Mouse (Mus musculus): ENCODE data around the gene Olfr347.

Olfr347 gene

DNA sequence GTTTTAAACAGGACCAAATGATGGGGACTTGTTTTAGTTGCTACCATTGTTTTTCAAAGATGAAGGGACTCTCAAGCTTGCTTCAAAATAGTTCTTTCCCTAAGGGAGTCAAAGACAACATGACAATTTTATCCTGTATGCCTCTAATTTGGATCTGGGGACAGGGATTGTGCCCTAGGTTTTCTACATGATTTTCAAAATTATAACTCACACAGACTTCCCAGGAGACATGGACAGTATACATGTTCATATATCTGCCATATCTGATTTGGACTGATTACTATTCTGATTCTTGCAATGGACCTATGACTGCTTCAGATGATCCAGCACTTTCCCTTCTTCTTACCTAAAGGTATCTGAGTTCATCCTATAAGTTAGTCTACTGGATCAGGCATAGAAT is at the start of gene Olfr347:
Olfr347 (plus strand) TSS at position 301 of the 400 bp plus-strand sequence.
- no peak for DNase-seq (ENCODE audit: low spot score)

DNA sequence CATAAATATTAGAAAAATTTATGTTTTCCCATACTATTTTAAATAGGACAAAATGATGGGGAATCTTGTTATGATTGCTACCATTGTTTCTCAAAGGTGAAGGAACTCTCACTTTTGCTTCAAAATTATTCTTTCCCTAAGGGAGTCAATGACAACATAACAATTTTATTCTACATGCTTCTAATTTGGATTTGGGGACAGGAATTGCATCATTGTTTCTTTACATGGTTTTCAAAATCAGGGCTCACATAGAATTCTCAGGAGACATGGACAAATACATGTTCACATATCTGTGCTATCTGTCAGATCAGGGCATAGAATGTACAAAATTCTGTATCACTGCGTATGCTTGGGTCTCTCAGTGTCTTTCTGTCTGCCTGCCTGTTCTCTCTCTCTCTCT is 46.2 kb upstream of the Olfr347 start, which contains the start of gene Olfr346:
Olfr346 (plus strand) TSS at position 301 of the 400 bp plus-strand sequence.
- no peak for DNase-seq (ENCODE audit: low spot score)

DNA sequence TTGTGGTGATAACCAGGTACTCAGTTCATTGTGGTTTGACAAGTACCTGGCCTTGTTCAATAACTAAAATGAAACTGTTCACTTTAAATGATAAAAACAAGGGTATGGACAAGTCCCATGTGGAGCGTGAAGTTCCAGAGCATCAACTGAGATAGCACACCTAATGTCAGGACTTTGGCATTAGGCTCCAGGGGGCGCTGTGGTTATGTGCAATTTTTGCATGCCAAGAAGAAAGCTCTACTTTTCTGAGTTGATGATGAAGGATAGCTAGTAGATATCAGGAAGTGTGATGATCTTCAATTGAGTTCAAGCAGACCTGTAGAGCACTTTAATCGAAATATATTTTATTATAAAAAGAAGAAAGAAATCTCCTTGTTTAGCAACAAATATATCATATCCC is 4.5 kb downstream of the Olfr347 start:
- no peak for DNase-seq (ENCODE audit: low spot score)

DNA sequence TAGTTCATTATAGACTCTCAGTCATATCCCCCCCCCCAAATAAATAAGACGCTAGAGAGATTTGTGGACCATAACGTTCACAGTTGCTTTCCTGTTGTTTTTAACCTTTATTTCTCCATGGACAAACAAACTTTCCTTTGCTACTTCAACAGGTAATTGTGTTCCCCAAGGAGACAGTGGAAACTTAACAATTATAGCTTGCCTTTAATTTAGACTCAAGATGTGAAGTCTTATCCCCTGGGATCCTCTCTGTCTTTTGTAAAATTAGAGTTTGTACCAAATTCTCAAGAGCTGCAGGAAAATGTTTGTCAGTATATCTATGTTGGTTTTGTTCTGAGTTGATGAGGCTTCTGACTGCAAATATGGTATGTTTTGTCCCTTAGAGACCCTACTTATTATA is 52.3 kb downstream of the Olfr347 start, which contains the start of gene Olfr348:
Olfr348 (plus strand) TSS at position 301 of the 400 bp plus-strand sequence.
- DNase-seq (ENCODE audit: low spot score): no peak

Measured in retina, embryonic 14.5 days (tissue).